Mouse (Mus musculus): ENCODE measurements at regions not wholly inside any gene's neighbourhood (a gene's known extent, or its start where the extent isn't known, plus 50 kb on each side); places are given as distances from the start of the nearest gene placed in this dataset.

- no peaks in the 10 kb centered on the region for H3K4me1 ChIP-seq (ENCODE audit: insufficient read depth)
- H3K27me3 ChIP-seq (ENCODE audit: insufficient read depth, low read length): no peaks in the 10 kb centered on the region
- WGBS: 34% methylated on average over 4 of the region's 4 CpGs
- H3K9ac ChIP-seq: no peak overlapping the region
- no peaks in the 10 kb centered on the region for H3K36me3 ChIP-seq (ENCODE audit: insufficient read depth)
- TF ChIP-seq CTCF (IDR thresholded peaks at IDR 0.05; ENCODE audit: low read depth): peak; percentile 54
- H3K4me2 ChIP-seq: no peak overlapping the region
- ATAC-seq (ENCODE audit: insufficient read depth) (no peak), DNase-seq (peak; percentile 54)
- no peaks in the 10 kb centered on the region for H3K9me3 ChIP-seq (ENCODE audit: low read depth, low read length)
- H3K27ac ChIP-seq (ENCODE audit: low read depth): no peak overlapping the region
- no peak overlapping the region for H3K4me3 ChIP-seq (ENCODE audit: low read depth, low read length)
Observed at GRCm38 (mm10) chrX:143462632-143463031, 55.8 kb upstream of the Pak3 start.

- no peak overlapping the region for H3K4me3 ChIP-seq (ENCODE audit: low read depth, low read length)
- 55% methylated on average over 7 of the region's 7 CpGs for WGBS
- H3K9ac ChIP-seq: no peak overlapping the region
- no peaks in the 10 kb centered on the region for H3K27me3 ChIP-seq (ENCODE audit: insufficient read depth, low read length)
- DNase-seq (peak; percentile 55), ATAC-seq (ENCODE audit: insufficient read depth) (no peak)
- H3K4me1 ChIP-seq (ENCODE audit: insufficient read depth): no peaks in the 10 kb centered on the region
- no peak overlapping the region for H3K4me2 ChIP-seq
- H3K27ac ChIP-seq (ENCODE audit: low read depth): no peak overlapping the region
- peak; percentile 59 for TF ChIP-seq CTCF (IDR thresholded peaks at IDR 0.05; ENCODE audit: low read depth)
- H3K9me3 ChIP-seq (ENCODE audit: low read depth, low read length): no peaks in the 10 kb centered on the region
- no peaks in the 10 kb centered on the region for H3K36me3 ChIP-seq (ENCODE audit: insufficient read depth)
Observed at GRCm38 (mm10) chrX:143448636-143449346, 54.7 kb upstream of the Chrdl1 start.

GRCm38 (mm10) chrX:143444581-143444980 is 50.5 kb upstream of the Chrdl1 start:
- Histone ChIP-seq H3K27me3 (ENCODE audit: insufficient read depth, low read length) (no peaks in the 10 kb centered on the region), H3K4me1 (ENCODE audit: insufficient read depth) (no peaks in the 10 kb centered on the region), H3K4me3 (ENCODE audit: low read depth, low read length) (no peak overlapping the region), H3K9ac (no peak overlapping the region), H3K27ac (ENCODE audit: low read depth) (no peak overlapping the region), H3K4me2 (no peak overlapping the region), H3K9me3 (ENCODE audit: low read depth, low read length) (no peaks in the 10 kb centered on the region), H3K36me3 (ENCODE audit: insufficient read depth) (no peaks in the 10 kb centered on the region)
- ATAC-seq (ENCODE audit: insufficient read depth) (no peak; the same call in 1 of the 2 replicates), DNase-seq (peak; percentile 83)
- WGBS: 6% methylated on average over 3 of the region's 3 CpGs
- peak; percentile 74 for TF ChIP-seq CTCF (IDR thresholded peaks at IDR 0.05; ENCODE audit: low read depth)

Measured in lung, embryonic 14.5 days (tissue).